Mouse (Mus musculus) liver, embryonic 14.5 days (tissue): Measurements from ENCODE around the gene Frmd4a.

ENCODE experiments used
- CTCF ChIP-seq: IDR thresholded peaks from 2 replicates; pipeline ENCODE4 v1.5.1; 2016; ENCODE audit warnings: antibody characterized with exemption, low read depth, control low read depth
- EP300 ChIP-seq: IDR thresholded peaks from 2 replicates; pipeline ENCODE4 v1.6.1; 2016; ENCODE audit warnings: antibody characterized with exemption, low read depth

DNA sequence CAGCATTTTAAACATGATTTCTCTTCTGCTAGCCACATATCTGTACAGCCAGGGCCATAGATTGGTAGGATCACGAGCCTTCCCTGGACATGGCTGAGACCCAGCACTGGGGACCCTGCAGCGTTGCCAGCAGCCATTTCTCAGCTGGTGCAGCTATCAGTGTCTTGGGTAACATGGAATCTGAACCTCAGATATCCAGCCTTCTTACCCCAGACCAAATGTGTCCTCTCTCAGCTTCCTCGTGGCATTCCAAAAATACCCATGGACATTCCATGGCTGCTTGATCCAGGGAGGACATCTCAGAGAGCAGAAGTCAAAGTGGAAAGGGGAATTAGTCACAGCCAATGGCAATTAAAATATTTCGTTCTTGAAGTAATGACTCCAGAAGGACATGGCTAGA, 321.6 kb downstream of the Frmd4a start:
- no peak for TF ChIP-seq CTCF
- no peak for TF ChIP-seq EP300
